In genomic region chr3:84335421-84336073, GRCm38 (mm10) we compare ENCODE assay signal across 12 mouse cellular contexts. TPM values are rescaled to one million over a fixed set of nuclear protein-coding genes. Genes with fewer than 3 reads are reported as not detected.
A peak's percentile ranks its signal among the peaks of the same experiment; 100 is the strongest.
DNase-seq lines count a peak whose midpoint lies in the region; ATAC-seq and TF ChIP-seq lines count a peak whose summit lies in the region.
"Had no signal": no experiment of that assay in that cellular context is flagged by ENCODE, and none has a peak within 500 bp of the region (broad histone marks: within the 10 kb centered on the region; RNA-seq: fewer than 3 reads in every experiment).

No protein-coding gene starts in this region.

- H3K4me1 ChIP-seq in kidney, embryonic 15.5 days, result peaks cover 31% of the 10 kb centered on the region
- H3K4me1 ChIP-seq in embryonic facial prominence, embryonic 10.5 days, result peaks cover 34% of the 10 kb centered on the region
- H3K4me1 ChIP-seq in forebrain, embryonic 15.5 days, result peaks cover 6% of the 10 kb centered on the region
- peaks cover 34% of the 10 kb centered on the region for H3K4me1 ChIP-seq in midbrain, embryonic 10.5 days

- no peak overlapping the region for H3K27ac ChIP-seq in kidney, embryonic 15.5 days
- H3K27ac ChIP-seq in embryonic facial prominence, embryonic 10.5 days (replicated peaks), result no peak overlapping the region
- no peak overlapping the region for H3K27ac ChIP-seq in forebrain, embryonic 15.5 days (replicated peaks)
- no peak overlapping the region for H3K27ac ChIP-seq in midbrain, embryonic 10.5 days (replicated peaks)
- H3K27ac ChIP-seq in left cerebral cortex, adult 2 months, result no peak overlapping the region
- H3K27ac ChIP-seq: liver, embryonic 15.5 days had no signal

- intact Hi-C loops in left cerebral cortex, adult 2 months (cut with DNase I), result loop anchor here (10.0 kb wide), 1 partner anchor 559 kb away; no protein-coding TSS in a partner anchor

- no peak for TF ChIP-seq CTCF in left cerebral cortex, adult 2 months (IDR thresholded peaks at IDR 0.05)

- H3K4me3 ChIP-seq in kidney, embryonic 15.5 days (replicated peaks), result peak overlapping the region; percentile 30; the same call in 1 of the 2 replicates
- H3K4me3 ChIP-seq in embryonic facial prominence, embryonic 10.5 days, result peak overlapping the region; percentile 42; the same call in 1 of the 2 replicates
- H3K4me3 ChIP-seq in forebrain, embryonic 15.5 days, result no peak overlapping the region
- H3K4me3 ChIP-seq in midbrain, embryonic 10.5 days, result peak overlapping the region; percentile 38; the same call in 1 of the 2 replicates
- H3K4me3 ChIP-seq in left cerebral cortex, adult 2 months, result no peak overlapping the region
- H3K4me3 ChIP-seq: liver, embryonic 15.5 days had no signal

- no peaks in the 10 kb centered on the region; the same call in 1 of the 2 replicates for H3K27me3 ChIP-seq in kidney, embryonic 15.5 days
- peaks cover 45% of the 10 kb centered on the region for H3K27me3 ChIP-seq in embryonic facial prominence, embryonic 10.5 days (replicated peaks; ENCODE audit: low read depth, poor library complexity, severe bottlenecking)
- 0 out of 2 replicates have a peak, but pooled peaks cover 3% of the 10 kb centered on the region for H3K27me3 ChIP-seq in forebrain, embryonic 15.5 days
- H3K27me3 ChIP-seq in midbrain, embryonic 10.5 days (ENCODE audit: low read depth, poor library complexity, severe bottlenecking), result peaks cover 50% of the 10 kb centered on the region

- no peaks in the 10 kb centered on the region for H3K9me3 ChIP-seq in kidney, embryonic 15.5 days (replicated peaks)
- no peaks in the 10 kb centered on the region for H3K9me3 ChIP-seq in embryonic facial prominence, embryonic 10.5 days
- H3K9me3 ChIP-seq in forebrain, embryonic 15.5 days, result no peaks in the 10 kb centered on the region
- H3K9me3 ChIP-seq in midbrain, embryonic 10.5 days (replicated peaks), result no peaks in the 10 kb centered on the region
- H3K9me3 ChIP-seq: liver, embryonic 15.5 days had no signal

- DNase-seq in kidney, adult 18-20 months, result no peak
- no peak for DNase-seq in embryonic facial prominence, embryonic 10.5 days (ENCODE audit: low spot score)
- no peak for DNase-seq in midbrain, embryonic 10.5 days (ENCODE audit: low spot score)
- DNase-seq in left cerebral cortex, adult 2 months (ENCODE audit: extremely low spot score in 1 of 2, low spot score in 2 of 2), result no peak
- DNase-seq in testis, postnatal 14 days (ENCODE audit: low spot score), result no peak
- DNase-seq: gastrocnemius, postnatal 25 days; kidney, adult 11 months; right cerebral cortex, postnatal 4 days had no signal

- peak overlapping the region; percentile 63 for H3K4me2 ChIP-seq in kidney, embryonic 15.5 days
- peak overlapping the region; percentile 33 for H3K4me2 ChIP-seq in forebrain, embryonic 15.5 days (replicated peaks)

- H3K9ac ChIP-seq in kidney, embryonic 15.5 days, result no peak overlapping the region
- no peak overlapping the region for H3K9ac ChIP-seq in forebrain, embryonic 15.5 days (replicated peaks)
- H3K9ac ChIP-seq: liver, embryonic 15.5 days had no signal

- peak; percentile 40 for ATAC-seq in kidney, embryonic 15.5 days (replicated peaks; ENCODE audit: low FRiP score)
- no peak for ATAC-seq in forebrain, embryonic 15.5 days (replicated peaks)
- no peak for ATAC-seq in CD4-positive, CD25-positive, alpha-beta regulatory T cell, adult 4 months

- WGBS in kidney, embryonic 15.5 days, result 26% methylated on average over 8 of the region's 8 CpGs
- WGBS in embryonic facial prominence, embryonic 10.5 days, result 39% methylated on average over 8 of the region's 8 CpGs
- WGBS in forebrain, embryonic 15.5 days, result 40% methylated on average over 8 of the region's 8 CpGs
- 38% methylated on average over 8 of the region's 8 CpGs for WGBS in midbrain, embryonic 10.5 days

- H3K36me3 ChIP-seq in kidney, embryonic 15.5 days, result no peaks in the 10 kb centered on the region
- H3K36me3 ChIP-seq in embryonic facial prominence, embryonic 10.5 days (replicated peaks), result no peaks in the 10 kb centered on the region
- no peaks in the 10 kb centered on the region for H3K36me3 ChIP-seq in forebrain, embryonic 15.5 days
- no peaks in the 10 kb centered on the region for H3K36me3 ChIP-seq in midbrain, embryonic 10.5 days
- H3K36me3 ChIP-seq: liver, embryonic 15.5 days had no signal

RNA-seq across cellular contexts. Expression of gene Trim2, which starts 28.9 kb away (rescaled TPM):
- 27.5 and 27.8 TPM in 2 replicates for polyA plus RNA-seq in kidney, embryonic 15.5 days (2015; fragmentation: Nextera tagmentation; extraction: Ambion mirVana)
- polyA plus RNA-seq in embryonic facial prominence, embryonic 10.5 days (2016; fragmentation: Nextera tagmentation; extraction: Ambion mirVana), result 31.0 and 31.3 TPM in 2 replicates
- 188 and 194 TPM in 2 replicates for polyA plus RNA-seq in forebrain, embryonic 15.5 days (2015; fragmentation: Nextera tagmentation; extraction: Ambion mirVana)
- 81.7 and 116 TPM in 2 replicates for polyA plus RNA-seq in midbrain, embryonic 10.5 days (2016; fragmentation: Nextera tagmentation; extraction: Ambion mirVana)
- 100 to 1,000 TPM; 246 to 280 TPM for total RNA-seq in left cerebral cortex, adult 2 months (2021)
- polyA plus RNA-seq in CD4-positive, CD25-positive, alpha-beta regulatory T cell, adult 4 months (2017; shearing (Covaris generic)), result 1 to 10 TPM; 3.9 to 4.0 TPM

Comparison
In these comparisons a context has a peak if more than half of its experiments do, and no peak if none do; other contexts are left out.
1. H3K4me3 ChIP-seq: peak in kidney, embryonic 15.5 days (single experiment), embryonic facial prominence, embryonic 10.5 days (single experiment) and midbrain, embryonic 10.5 days (single experiment); none in forebrain, embryonic 15.5 days (single experiment) and left cerebral cortex, adult 2 months (single experiment).